ENCODE assay signal across 8 mouse cellular contexts in the genomic region with DNA sequence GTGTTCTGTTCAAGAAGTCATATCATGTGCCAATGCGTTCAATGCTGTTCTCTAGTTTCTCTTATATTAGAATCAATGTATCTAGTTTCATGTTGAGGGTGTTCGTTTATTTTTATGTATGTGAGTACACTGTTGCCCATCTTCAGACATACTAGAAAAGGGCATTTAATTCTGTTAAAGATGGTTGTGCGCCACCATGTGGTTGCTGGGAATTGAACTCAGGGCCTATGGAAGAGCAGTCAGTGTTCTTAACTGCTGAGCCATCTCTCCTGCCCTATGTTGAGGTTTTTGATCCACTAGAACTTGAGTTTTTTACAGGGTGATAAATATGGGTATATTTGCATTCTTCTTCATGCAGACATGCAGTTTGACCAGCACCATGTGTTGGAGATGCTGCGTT. TPM values are rescaled to one million over a fixed set of nuclear protein-coding genes. Genes with fewer than 3 reads are reported as not detected.
DNase-seq lines count a peak whose midpoint lies in the region; ATAC-seq and TF ChIP-seq lines count a peak whose summit lies in the region.

No protein-coding gene starts in this region.

- no peaks in the 10 kb centered on the region for H3K36me3 ChIP-seq in midbrain, embryonic 14.5 days (ENCODE audit: control insufficient read depth, insufficient read depth, low read length)
- H3K36me3 ChIP-seq in midbrain, embryonic 13.5 days, result no peaks in the 10 kb centered on the region

- 29% methylated on average over 4 of the region's 4 CpGs for WGBS in midbrain, embryonic 14.5 days
- 42% methylated on average over 4 of the region's 4 CpGs for WGBS in midbrain, embryonic 13.5 days

- H3K27me3 ChIP-seq in midbrain, embryonic 14.5 days (ENCODE audit: control insufficient read depth, insufficient read depth, low read length), result no peaks in the 10 kb centered on the region
- H3K27me3 ChIP-seq in midbrain, embryonic 13.5 days, result no peaks in the 10 kb centered on the region

- H3K4me1 ChIP-seq in midbrain, embryonic 14.5 days (ENCODE audit: control insufficient read depth, insufficient read depth, low read length), result no peaks in the 10 kb centered on the region
- H3K4me1 ChIP-seq in midbrain, embryonic 13.5 days (replicated peaks), result no peaks in the 10 kb centered on the region

- no peak overlapping the region for H3K4me2 ChIP-seq in midbrain, embryonic 14.5 days (ENCODE audit: low read length)
- H3K4me2 ChIP-seq in midbrain, embryonic 13.5 days (replicated peaks), result no peak overlapping the region

- no peak overlapping the region for H3K4me3 ChIP-seq in midbrain, embryonic 14.5 days (replicated peaks; ENCODE audit: low read depth, low read length)
- H3K4me3 ChIP-seq in midbrain, embryonic 13.5 days (replicated peaks), result no peak overlapping the region

- no peaks in the 10 kb centered on the region for H3K9me3 ChIP-seq in midbrain, embryonic 14.5 days (ENCODE audit: control insufficient read depth, low read length)
- no peaks in the 10 kb centered on the region for H3K9me3 ChIP-seq in midbrain, embryonic 13.5 days

- peak; percentile 16; the same call in 1 of the 2 replicates for TF ChIP-seq CTCF in brain, embryonic 14.5 days (IDR thresholded peaks at IDR 0.05; ENCODE audit: borderline replicate concordance, extremely low read depth, insufficient read depth, insufficient read length)

- no peak for TF ChIP-seq POLR2A in brain, embryonic 14.5 days (IDR thresholded peaks at IDR 0.05; ENCODE audit: borderline replicate concordance, extremely low read depth, insufficient read depth, insufficient read length, poor library complexity, severe bottlenecking)

- no peak overlapping the region for H3K9ac ChIP-seq in midbrain, embryonic 14.5 days (replicated peaks; ENCODE audit: low read length)
- H3K9ac ChIP-seq in midbrain, embryonic 13.5 days (replicated peaks), result no peak overlapping the region

- peak; percentile 74 for DNase-seq in heart, adult 11 months
- no peak for DNase-seq in heart, postnatal 25 days (ENCODE audit: low spot score)
- DNase-seq in midbrain, embryonic 14.5 days, result peak; percentile 26
- peak; percentile 29 for DNase-seq in brain, embryonic 14.5 days (ENCODE audit: low read depth)
- peak; percentile 12 for DNase-seq in retina, postnatal 1 day
- no peak for DNase-seq in layer of hippocampus, postnatal 36 days
- no peak for DNase-seq in right cerebral cortex, postnatal 4 days

- no peak overlapping the region for H3K27ac ChIP-seq in midbrain, embryonic 14.5 days (replicated peaks; ENCODE audit: low read depth, low read length)
- no peak overlapping the region for H3K27ac ChIP-seq in midbrain, embryonic 13.5 days

- ATAC-seq in midbrain, embryonic 14.5 days (ENCODE audit: low FRiP score, low TSS enrichment), result no peak
- ATAC-seq in midbrain, embryonic 13.5 days, result no peak

- intact Hi-C loops in heart, postnatal 25 days (cut with DNase I), result loop anchor here (5.0 kb wide), 1 partner anchor 151 kb away; no protein-coding TSS in a partner anchor

RNA-seq across cellular contexts. Expression of a gene that starts 5.4 kb away (rescaled TPM):
- under 1 TPM; 0.81 to 0.95 TPM for total RNA-seq in heart, postnatal 25 days (2021)
- 100 and 104 TPM in 2 replicates for polyA plus RNA-seq in midbrain, embryonic 14.5 days (2014; fragmentation: Nextera tagmentation; extraction: Ambion mirVana)
- polyA plus RNA-seq in midbrain, embryonic 13.5 days (2015; fragmentation: Nextera tagmentation; extraction: Ambion mirVana), result 69.1 and 71.2 TPM in 2 replicates
- polyA plus RNA-seq in brain, embryonic 14.5 days (2012; rRNA removed), result 128 and 130 TPM in 2 replicates
- total RNA-seq in layer of hippocampus, postnatal 36 days (2021), result 100 to 1,000 TPM; 143 to 155 TPM

Comparison
In these comparisons a context has a peak if more than half of its experiments do, and no peak if none do; other contexts are left out.
1. DNase-seq: peak in heart, adult 11 months (single experiment), midbrain, embryonic 14.5 days (single experiment), brain, embryonic 14.5 days (single experiment) and retina, postnatal 1 day (single experiment); none in heart, postnatal 25 days (single experiment), layer of hippocampus, postnatal 36 days (0 of 2) and right cerebral cortex, postnatal 4 days (single experiment).